Mouse (Mus musculus) G1E (cell line): ENCODE measurements at regions not wholly inside any gene's neighbourhood (a gene's known extent, or its start where the extent isn't known, plus 50 kb on each side); places are given as distances from the start of the nearest gene placed in this dataset.

Experiments used
- CTCF ChIP-seq: IDR thresholded peaks from 2 replicates; pipeline ENCODE4 v1.5.1; 2012; ENCODE audit warnings: low read depth, low read length, inconsistent platforms, mixed read lengths
- GATA2 ChIP-seq: IDR thresholded peaks from 2 replicates; pipeline ENCODE4 v1.6.1; 2012; ENCODE audit warnings: low read depth, low read length, inconsistent platforms, borderline replicate concordance
- TAL1 ChIP-seq: conservative IDR thresholded peaks from 2 replicates; pipeline ENCODE4 v1.6.1; 2012; ENCODE audit warnings: low read depth, low read length, inconsistent platforms, mixed read lengths

DNA sequence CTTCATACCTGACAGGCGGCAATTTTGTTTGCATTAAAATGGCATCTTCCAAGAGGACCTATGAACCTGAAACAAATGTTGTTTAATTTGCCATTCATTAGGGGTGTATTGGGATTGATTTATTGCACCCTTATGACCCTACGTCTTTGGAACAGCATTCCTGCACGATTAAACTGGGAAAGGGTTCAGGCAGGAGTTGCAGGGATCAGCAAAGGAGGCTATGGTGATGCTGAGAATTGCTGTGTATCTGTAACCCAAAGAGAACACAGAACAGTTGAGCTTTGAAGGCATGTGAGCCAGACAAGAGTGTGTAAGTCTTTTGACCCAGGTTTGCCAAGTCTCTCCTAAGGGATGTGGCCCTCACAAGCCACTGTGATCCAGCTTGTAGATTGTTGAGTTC lies 177.9 kb downstream of the Msrb3 start:
- TF ChIP-seq CTCF (no peak), GATA2 (no peak), TAL1 (no peak)
